Mouse (Mus musculus) urinary bladder, postnatal 4 days (tissue): ENCODE measurements around the gene Gm5901.

ENCODE experiments used
- DNase-seq, 2 experiments: peaks; one replicate each; pipeline ENCODE4 v3.0.0; 2021 to 2022; ENCODE audit warnings: low spot score in 2 of 2

The Gm5901 gene

DNA sequence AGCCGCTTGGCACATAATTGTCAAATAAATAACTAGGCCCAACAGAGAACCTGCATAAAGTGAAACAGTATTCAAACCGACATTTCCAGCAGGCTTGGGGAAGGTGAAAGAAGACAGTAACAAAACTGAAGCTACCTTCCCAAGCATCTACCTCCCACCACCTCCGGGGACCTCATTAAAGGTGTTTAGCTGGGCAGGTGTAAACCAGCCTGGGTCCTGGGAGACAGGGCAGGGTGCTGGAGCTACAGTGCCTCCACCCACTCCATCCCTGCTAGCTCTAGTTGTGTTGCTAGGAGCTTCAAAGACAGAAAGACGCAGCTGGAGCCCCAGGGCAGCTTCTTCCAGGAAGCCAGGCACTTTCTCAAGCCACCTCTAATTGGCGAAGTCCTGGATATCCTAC lies 29.4 kb downstream of the Gm5901 start, which contains the start of gene Cnga4:
Gene Cnga4 (plus strand): TSS at position 301 of the 400 bp plus-strand sequence.
- DNase-seq = no peak

DNA sequence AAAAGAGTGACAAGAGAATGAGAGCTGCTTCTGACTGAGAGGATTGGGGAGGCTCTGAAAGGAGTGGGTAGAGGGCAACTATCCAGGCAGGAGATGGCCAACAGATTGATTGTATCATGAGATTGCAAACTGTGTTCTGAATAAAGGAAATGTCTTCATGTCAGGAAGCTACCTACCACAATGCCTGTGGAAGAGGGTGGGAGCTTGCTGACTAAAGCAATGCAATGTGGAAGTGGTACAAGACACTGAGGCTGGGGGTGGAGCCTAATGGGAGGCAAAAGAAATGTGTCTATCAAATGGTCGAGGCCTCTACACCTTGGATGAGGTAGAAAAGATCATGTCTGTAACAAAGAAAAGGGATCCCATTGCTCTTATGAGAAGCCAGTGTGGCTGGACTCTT lies 31.5 kb downstream of the Gm5901 start:
- no peak for DNase-seq

DNA sequence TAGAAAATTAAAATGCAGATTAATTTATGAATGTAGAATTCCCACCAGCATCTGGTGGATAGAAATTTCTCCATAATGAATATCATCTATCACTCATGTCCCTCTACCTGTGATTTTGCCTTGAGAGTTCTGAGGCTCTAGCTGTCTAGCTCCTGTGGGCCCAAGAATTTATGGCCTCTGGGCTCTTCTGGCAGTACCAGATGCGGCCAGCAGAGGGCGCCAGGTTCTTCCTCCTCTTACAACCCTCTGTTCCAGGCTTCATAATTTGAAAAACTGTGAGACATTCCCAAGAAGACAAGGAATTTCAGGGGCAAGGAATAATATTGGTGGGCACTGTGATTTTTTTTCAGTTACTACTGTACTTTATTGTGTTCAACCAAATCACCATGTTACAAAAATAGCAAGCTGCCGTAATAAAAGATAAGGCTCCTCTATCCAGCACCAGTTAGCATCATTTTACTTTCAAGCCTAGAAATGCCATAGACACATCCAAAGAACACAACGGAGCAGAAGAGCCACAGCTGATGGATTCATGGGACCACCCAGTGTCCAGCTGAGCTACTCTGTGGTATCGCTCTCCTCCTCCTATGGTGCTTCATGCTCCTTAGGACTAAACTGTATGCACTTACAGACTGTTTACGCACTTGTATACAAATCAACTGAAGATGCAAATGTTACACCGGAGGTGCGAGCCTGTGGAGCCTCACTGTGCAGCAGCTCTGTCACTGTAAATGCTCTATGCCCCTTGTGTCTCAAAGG lies 37.2 kb downstream of the Gm5901 start:
- peak; percentile 47 to 85 for DNase-seq

DNA sequence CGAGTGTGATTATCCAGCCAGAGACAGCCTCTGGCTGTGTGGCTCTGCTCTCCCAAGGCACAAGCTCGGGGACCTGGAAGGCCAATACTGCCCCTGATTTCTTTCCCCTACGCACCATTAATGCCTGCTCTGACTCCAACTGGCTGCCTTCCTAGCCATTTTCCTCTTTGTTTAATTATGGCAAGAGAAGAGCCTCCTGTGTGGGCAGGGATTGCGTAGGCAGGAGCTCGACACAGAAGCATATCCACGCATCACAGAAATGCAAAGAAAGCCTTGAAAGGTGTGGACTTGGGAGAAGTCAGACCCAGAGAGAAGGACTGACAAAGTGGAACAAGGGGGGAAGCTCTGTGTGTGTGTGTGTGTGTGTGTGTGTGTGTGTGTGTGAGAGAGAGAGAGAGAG lies 39.5 kb downstream of the Gm5901 start:
- no peak for DNase-seq

DNA sequence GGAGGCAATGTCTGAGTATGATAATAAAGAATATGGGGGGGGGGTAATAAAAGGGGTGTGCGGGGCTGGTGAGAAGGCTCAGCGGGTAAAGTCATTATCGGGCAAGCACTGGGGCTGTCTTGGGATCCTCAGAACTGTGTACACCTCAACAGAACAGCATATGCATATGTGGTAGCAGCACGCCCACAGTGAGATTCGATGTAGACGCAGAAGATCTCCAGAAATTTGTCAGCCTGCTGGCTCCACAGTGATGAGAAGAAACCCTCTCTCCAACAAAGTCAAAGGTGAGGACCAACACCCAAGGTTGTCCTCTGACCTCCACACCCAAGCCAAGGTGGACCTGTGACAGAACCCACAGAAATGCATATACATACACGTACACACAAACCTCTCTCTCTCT lies 41.7 kb downstream of the Gm5901 start:
- no peak for DNase-seq

DNA sequence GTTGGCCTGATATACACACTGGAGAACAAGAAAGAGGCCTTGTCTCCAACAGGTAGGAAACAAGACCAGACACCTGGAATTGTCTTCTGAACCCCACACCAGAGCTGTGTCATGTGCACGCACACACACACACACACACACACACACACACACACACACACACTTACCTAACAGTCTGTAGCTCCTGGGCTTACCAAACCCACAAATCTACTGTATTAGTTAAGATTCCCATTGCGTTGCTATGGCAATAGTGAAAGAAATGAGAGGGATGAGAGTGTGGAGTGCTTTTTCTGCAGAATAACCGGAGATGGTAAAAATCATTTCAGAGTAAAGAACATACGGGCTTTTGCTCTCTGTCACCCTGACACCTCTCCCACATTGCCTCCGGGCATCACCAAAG lies 43.3 kb downstream of the Gm5901 start:
- DNase-seq = no peak

DNA sequence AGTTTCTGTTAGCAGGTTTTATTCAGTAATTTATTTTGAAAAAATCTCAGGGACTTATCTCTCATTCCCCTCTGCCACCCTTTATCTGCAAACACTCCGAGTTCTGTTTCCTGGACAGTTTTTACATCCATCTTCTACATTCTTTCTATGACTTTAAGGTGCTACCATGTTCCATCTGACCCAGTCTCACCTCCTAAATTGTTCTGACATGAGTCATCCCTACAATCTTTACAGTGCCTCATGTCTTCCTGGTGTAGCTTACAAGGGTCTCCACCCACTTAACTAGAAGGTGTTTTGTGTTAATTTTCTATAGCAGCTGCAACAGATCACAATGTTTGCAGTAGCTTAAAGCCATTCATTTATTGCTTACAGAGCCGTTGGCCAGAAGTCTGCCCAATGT lies 46.1 kb downstream of the Gm5901 start:
- DNase-seq = no peak

DNA sequence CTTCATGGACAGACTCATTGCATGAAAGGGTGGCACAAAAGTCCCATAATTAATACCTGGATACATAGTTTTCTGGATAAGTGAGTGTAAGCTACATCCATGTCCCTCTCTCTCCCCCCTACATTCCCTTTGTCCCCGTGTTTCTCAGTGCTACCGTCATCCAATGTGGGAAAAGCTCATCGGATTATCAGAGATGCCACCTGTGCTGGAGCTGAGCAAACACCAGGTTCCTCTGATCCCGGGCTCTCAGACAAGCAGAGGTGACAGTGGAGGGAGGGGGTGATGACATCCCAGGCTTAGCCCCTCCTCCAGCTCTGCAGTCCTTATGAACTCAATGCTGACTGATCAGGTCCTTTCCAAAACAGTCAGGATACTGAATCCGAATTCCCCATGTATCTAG lies 49.5 kb downstream of the Gm5901 start:
- no peak for DNase-seq

DNA sequence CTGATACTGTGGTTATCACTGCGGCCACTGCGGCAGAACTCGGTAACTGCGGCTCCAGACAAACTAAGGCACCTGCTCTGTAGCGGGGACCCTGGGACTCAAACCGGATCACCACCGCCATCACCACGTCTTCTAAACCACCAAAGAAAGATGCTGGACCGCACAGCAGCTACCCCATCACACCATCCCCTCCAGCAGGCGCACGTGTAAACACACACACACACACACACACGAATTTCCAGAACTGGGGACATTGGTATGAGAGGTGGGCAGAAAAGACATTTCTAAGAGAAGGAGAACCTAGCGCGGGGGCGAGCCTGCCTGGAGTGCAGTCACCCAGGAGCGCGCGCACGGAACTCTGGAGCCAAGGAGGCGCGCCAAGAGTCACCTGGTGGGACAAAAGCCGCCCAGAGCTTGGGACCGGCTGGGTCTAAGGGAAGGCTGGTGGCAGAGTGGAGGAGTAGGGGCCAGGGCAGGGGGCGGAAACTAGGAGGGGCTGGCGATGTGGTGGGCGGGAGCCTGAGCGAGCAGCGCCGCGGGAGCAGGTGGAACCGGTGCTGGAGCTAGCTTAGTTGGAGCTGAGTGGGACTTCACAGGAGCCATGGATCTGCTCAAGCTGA lies 50.7 kb downstream of the Gm5901 start, which contains the start of gene Cckbr:
Gene Cckbr (plus strand): TSS at position 308 of the 620 bp plus-strand sequence.
- no peak for DNase-seq

DNA sequence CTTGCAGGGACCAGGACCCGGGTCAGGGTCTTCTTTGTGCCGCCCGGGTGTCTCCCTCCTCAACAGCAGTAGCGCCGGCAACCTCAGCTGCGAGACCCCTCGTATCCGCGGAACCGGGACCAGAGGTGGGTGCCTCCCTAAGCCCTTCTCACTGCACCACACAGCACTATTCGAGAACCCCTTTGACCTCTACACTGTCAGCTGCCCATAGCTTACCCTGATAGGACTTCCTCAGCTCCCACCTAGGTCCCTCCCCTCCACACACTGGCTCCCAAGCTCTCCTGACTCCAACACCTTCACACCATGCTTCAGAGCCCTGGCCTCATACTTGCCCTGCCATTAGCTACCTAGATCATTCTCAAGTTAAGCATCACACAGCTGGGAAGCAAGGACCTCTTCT lies 51.2 kb downstream of the Gm5901 start:
- no peak for DNase-seq
